Mouse (Mus musculus) erythroblast, adult 5-6 weeks (primary cell): ENCODE measurements around the gene Gnaq. TPM values are rescaled to one million over a fixed set of nuclear protein-coding genes. Genes with fewer than 3 reads are reported as not detected.

Source experiments
- ATAC-seq: replicated peaks from 2 replicates; pipeline ENCODE4 v1.8.0; 2016; ENCODE audit warnings: moderate number of reproducible peaks, mild to moderate bottlenecking, moderate TSS enrichment, inconsistent platforms; ENCODE audit not compliant: poor library complexity, low FRiP score, severe bottlenecking
- total RNA-seq, 2 experiments: library from RNA; stranded (forward) in 1 of 2; stranded (reverse) in 1 of 2; fragments of 150-400 nt in 1 of 2; fragments of 200-764, 138-1000 nt in 1 of 2; gene quantifications; 2 replicates each; pipeline versions ENCODE4 v1.2.3 to v1.2.4; 2015 to 2017; ENCODE audit warnings: low replicate concordance in 2 of 2

Gnaq gene
- total RNA-seq, 2 experiments from 2014 or later: 7.7 to 12.9 TPM

DNA sequence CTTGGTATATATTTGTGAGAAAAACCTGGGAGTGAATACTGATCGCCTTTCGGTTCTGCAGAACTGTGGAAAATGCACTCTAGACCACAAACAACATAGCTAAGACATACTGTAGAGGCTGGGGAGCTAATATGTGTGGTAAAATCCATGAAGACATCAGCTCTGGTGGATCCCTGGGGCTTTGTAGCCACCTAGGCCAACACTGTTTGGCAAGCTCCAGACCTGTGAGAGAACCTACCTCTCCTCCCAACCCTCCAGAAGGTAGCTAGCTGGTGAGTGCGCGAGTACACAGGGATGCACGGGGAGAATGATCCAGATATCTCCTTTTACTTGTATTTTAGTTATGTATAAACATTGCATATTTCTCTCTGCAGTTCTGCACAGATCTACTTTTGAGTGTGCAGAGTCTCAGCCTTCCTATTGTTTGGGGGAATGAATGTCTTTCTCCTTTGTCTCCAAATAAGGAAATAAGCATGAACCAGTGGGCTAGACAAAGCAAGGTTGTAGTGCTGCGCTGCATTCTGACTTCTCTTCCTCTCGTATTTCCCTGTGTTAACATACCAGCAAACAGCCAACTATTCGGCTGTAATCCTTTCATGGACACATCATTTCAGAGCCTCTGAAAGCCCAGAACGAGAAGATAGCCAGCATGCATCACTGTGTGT, 205.4 kb downstream of the Gnaq start:
- ATAC-seq: no peak

DNA sequence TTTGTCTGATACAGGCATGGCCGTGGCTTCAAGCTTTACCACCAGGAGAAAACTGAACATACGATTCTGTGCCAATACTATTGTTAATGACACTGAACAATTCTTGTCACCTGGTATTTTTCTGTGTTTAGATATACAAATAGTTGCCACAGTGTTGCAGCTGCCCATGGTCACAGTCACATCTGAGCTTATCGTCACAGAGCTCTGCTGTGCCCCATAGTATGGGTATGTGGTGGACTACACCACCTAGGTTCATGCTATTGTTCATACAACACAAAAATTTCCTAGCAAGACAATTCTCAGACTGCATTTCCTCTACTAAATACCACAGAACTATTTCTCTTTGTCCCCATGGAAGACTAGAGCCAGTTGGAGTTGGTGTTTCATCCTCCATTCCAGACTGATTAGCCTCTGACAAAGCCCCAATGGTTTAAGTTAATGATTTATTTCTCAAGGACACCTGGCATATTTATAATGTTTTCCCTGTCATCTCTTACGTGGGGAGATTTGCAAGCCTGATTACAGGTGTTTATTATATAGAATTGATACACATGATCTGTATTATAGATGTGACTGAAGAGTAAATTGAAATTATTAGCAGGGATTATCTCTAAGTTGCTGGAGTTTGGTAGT, 207.4 kb downstream of the Gnaq start:
- ATAC-seq: no peak

DNA sequence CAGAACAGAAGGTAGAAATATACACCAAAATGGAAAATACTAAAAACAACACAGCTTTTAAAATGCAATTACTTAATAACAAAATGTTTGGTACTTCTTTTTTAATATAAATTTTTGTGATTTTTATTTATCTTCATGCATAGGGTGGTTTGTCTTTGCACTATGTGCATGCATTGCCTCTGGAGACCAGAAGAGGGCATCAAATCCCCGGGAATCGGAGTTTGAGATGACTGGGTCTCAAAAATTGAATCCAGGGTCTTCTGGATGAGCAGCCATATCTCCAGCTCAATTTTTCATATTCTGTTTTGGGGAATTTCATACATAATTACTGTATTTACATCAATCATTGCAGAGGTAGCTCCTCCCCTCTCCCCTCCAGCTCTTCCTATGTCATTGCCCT, 210.1 kb downstream of the Gnaq start:
- no peak for ATAC-seq

DNA sequence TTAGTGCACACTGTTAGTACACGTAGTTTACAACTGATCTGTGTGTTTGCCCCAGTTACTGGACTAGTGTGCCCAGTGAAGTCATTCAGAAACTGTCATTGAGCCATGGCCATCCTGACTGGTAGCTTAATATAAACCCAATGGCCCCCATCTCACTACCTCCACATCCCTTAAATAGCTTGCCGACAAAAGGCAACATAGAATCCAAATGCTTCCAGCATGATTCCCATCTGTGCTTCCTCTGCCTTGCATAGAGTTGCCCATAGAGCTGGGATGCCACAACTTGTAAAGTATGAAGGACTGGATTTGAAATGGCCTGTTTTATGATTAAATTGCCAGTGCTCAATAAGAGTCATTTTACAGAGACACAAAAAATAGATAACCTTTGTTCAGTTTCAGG, 212.9 kb downstream of the Gnaq start:
- ATAC-seq: no peak

DNA sequence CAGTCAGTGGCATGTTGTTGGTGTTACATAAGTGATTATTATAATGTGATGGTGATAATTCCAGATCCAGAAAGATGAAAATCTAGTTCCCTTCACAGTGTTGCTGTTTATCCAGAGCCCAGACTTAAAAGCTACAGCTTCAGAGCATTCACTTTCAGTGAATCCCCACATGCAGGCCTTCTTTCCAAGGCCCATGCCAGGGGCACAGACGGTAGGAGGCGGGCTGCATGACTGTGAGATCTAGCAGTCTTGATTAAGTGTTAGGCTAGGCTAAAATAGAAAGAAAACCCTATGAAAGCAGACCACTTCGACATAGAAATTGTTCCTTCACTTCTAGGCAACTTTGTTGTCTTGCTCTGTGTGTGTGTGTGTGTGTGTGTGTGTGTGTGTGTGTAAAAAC, 214.4 kb downstream of the Gnaq start:
- no peak for ATAC-seq

DNA sequence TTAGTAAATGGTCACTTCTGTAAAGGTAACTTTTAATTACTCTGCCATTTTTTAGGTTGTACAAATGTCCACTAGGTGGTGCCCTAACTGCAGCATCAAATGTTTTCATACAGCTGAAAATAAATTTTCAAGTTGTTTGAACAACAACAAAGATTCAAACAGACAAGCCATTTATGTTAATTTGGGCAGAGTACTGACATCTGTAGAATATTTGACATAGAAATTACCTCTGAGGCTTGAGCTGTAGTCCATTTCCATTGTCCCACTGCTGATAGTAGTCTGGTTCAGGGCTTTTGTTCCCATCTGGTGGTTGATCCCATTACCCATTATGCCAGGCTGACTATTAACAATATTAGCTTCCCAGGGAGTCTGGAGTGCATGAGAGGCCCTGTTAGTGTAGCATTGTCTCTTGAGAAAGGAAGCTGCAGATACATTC, 221.1 kb downstream of the Gnaq start:
- ATAC-seq: no peak

DNA sequence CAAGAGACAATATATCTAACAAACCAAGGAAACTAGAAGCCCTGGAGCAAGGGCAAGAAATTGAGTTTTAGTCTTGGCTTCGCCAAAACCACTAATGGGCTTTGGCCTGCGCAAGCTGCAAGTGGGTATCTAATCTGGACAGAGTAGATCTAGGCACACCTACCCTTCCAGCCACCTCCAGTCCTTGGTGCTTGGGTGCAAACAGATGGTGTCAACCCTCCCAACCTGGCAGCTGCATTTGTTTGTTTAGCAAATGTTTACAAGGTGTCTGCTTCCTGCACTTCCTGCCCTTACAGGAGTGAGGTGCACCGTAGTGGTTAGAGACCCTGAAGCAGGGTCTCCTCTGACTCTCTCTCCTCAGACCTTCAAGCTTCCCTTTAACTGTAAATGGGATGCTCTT, 225.5 kb downstream of the Gnaq start:
- ATAC-seq: no peak

DNA sequence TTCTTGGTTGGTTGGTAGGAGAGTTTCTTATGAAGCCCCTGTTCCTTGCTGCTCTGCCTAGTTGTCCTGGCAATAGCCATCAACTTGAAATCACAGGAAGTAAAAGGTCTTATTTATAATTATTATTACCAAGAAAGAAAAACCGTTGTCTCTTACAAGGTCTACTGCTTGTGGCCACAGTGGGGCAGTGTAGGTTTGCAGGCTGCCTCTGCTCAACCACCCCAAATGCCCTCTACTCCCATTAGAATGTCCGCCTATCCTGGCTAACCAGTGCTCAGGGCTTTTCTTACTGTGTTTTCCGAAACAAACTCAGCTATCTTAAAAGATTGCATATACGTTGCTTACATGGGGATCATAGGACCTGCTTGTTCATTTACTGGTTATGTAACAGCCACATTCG, 226.3 kb downstream of the Gnaq start:
- no peak for ATAC-seq

DNA sequence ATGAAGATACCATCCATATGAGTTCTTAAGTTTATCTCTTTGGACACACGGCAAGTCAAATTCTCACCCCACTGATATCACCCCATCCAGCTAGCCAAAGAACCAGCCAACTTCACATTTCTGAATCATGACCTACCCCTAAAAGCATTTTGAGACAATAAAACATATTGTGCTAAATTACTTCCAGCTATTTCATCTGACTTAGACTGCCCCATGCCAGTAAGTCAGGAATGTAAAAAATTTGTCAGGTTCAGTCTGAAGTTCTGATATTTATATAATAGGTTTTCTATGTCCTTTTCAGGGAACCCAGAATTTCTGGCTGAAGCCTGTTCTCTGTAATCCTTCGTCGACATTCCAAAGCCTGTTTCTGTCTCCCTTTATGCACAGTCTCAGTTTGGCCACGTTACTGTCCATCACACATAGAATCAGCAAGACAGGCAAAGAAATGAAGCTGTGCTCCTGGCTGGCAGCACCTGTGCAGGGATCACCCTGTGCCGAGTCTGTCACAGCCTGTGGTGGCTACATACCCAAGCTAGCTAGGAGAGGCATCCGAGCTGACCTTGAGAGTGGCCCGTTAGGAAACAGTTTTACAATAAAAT, 233.9 kb downstream of the Gnaq start:
- ATAC-seq: no peak

DNA sequence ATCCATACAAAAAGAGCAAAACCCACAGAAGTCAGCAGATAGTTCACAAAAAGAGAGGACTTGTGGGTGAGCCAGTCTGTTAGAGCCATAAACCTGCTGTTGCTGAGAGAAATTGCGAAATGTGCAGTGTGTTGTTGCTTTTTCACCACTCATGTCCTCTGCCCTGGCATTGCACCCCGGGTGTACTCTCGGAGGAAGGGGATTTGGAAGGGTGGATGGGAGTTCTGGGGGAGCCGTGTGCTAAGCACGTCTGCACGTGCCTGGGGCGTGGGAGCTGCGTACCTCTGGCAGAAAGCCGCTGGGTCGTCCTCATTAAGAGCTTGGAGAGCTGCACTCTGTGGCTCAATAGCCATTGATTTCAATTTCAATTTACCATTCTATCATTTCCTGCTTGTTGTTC, 234.6 kb downstream of the Gnaq start:
- no peak for ATAC-seq

DNA sequence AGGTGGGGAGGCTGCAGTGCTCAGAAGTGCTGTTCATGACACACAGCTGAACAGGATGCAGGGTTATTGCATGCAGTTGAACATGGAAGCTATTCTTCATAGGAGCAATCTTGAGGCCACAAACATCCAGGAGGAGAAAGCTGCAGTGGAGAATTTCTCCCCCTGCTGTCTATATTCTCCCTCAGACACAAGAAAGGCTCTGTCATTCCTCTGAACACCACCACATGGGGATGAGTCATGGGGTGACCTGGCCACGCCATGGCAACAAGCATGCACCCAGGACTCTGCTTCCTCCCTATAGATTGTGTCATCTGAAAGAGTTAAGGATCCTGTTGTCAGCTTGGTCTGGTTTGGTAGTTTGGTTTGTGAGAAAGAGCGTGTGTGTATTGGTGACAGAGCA, 239.0 kb downstream of the Gnaq start:
- ATAC-seq: no peak

DNA sequence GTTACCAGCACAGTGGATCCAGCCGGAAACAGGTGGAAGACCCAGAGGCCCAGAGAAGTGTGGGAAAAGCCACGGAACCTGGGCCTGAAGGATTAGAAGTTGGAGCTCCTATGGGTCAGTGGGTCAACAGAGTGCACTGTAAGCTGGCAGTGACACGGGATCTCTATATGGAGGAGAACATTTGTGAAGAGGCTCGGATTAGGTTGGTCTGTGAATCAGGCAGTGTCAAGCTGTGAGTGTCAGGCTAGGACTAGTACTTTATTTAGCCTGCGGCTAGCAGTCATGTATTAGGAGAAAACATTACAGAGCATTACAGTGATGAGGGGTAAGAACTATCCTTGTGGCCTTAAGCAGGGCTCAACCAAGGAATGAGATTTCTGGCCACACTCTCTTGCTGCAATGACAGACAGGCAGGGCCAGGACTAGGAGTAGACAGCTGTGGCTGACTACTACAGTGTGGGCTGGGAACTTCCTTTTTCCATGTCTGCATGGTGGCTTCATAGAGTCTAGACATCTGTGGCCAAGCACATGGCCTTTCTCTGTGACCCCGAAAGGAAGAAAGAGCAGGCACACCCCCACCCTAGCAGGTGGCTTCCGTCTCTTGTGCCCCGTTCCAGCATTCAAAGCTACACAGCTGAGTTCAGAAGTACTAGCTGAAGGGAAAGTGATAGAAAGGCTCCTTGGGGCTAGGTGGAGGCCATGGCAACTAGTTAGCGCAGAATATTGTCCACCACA, 240.3 kb downstream of the Gnaq start:
- ATAC-seq: no peak

DNA sequence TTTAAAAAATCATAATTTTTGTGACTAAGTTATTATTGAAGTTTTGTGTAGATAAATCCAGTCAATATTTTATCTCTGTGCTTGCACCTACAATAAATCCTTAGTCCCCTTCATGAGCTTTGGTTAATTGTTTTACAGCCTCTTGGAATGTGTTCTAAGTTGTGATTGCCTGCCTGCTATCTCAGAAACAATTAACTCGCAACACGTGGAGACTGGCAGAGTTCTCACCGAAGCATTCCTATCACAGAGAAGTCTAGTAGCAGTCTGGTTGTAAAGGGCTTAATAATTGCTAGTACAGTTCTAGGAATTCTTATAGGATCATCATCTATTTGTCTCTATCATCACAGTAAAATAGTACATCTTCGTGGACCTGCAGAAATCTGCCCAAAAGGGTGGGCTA, 243.2 kb downstream of the Gnaq start:
- no peak for ATAC-seq

DNA sequence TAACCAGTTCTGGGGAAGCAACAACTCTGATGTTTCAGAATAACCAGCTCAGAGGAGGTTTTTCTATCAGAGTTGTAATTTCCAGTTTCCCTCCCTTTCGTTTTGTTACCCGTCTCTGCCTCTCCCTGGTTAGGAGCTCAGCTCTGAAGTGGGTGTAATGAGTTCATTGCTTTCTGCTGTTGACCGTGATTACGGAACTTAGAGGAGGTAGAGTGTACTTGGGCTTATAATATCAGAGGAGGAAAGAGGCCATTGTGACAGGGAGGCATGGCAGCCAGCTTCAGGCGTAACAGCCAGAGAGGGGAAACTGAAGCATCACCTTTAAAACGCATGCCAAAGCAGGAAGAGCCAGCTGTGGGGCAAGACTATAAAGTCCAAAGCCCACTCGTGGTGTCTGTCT, 245.9 kb downstream of the Gnaq start:
- no peak for ATAC-seq

DNA sequence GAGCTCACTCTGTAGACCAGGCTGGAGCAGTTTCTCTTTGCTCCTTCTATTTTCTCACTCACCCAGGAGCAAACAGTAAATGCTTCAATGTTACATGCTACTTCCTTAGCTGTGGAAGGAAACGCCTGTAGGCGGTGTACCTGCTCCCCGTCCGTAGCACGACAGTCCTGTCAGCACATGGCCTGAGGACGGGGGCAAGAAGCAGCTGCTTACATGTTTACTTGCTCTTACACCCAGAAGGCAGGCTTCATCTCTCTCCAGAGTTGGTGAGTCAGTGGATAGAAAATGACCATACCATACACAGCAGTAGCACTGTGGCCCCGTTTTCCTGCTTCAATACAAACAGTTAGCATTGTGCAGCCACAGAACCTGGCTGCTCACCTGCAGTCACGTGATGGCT, 247.1 kb downstream of the Gnaq start:
- ATAC-seq: no peak

DNA sequence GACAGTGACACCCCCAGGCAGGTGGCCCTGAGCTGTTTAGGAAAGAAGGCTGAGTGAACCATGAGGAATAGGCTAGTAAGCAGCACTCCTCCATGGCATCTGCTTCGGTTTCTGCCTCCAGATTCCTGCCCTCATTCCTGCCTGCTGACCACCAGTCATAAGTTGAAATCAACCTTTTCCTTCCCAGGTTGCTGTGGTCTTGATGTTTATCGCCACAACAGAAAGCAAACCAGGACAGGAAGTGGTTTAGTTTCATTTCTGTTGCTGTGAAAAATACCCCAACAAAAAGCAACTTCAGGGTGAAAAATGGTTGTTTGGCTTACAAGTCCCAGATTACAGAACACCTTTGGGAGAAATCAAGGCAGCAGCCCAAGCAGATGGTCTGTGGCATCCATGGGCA, 249.8 kb downstream of the Gnaq start:
- no peak for ATAC-seq

DNA sequence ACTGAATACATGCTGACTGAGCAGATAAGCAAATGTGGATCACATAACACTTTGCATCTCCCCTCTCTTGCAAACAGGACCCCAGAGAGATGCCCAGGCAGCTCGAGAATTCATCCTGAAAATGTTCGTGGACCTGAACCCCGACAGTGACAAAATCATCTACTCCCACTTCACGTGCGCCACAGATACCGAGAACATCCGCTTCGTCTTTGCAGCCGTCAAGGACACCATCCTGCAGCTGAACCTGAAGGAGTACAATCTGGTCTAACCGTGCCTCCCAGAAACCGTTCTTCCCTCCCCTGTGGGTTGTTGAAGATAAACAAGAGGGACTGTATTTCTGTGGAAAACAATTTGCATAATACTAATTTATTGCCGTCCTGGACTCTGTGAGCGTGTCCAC, 250.5 kb downstream of the Gnaq start:
- ATAC-seq: no peak

DNA sequence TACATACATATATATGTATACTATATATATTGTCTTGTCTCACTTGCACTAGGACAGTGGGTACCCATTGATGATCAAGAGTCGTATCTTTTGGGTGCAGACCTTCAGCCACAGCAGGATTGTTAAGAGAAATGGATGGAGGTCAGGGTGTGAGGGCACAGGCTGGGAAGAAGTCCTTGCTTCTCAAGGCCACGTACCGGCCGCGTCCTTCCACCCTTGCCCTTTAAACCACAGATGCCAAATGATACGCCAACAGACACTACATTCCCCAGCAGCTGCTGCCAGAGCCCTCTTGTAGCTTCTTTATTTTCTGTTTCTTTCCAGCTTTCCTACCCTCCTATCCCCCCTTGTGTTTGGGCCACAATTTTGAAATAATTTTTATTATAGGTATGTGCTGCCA, 251.5 kb downstream of the Gnaq start:
- ATAC-seq: no peak

DNA sequence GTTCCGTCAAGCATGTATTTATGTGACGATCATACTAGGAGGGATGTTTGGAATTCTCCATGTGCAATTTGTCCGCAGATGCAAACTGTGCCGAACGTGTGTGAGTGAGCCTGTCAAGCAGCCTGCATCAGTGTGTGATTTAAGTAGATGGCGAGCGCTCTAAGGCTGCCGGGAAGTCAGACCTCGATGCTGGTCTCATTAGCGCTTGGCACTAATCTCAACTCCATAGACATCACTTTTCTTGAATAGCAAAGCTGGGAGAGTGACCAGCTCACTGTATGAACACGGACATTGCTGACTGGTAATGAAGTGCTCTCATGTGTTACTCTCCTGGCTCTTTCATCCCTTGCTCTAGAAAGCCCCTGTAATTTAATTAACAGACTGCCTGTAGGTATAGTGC, 252.3 kb downstream of the Gnaq start:
- no peak for ATAC-seq

DNA sequence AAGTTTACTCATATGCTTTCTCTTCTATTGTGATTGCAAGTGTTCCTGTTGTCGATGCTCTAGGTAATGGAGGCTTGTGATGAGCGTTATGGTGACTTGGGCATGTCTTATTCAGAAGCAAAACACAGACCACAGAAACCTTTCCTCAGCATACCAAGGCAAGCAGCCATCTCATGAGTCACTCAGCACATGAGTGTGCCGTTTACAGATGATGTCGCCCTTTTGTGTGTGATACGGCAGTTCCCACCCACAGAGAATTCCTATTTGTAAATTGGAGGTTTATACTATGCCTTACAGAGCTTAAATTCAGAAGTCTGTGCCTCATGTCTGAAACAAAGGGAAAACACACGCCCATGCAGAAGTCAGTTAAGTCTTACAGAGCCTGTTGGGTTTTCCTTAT, 253.9 kb downstream of the Gnaq start:
- ATAC-seq: no peak

DNA sequence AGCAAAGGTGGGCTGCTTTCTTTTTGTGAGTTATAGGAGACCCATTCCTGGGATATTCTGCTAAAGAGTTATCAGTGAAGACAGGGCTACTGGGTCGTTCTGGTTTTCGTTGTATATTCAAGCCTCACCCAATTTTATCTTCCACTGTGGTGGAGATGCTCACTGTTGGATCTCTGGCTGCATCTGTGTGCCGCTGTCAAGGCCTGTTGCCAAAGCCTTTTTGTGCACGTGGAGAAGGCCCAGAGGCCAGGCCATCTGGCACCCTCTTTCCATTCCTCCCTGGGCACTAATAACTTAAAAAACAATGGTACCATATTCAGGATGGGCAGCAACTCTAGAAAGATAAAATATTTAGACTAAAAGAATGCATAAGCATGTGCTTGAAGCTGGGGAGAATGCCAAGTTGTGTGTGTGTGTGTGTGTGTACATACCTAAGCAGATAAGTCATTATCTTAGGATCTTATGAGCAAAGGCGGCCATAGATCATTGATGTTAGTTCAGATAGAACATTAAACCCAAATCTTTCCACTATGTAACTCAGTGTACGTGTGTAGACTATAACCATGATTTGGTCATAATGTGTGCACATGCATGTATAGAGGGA, 257.7 kb downstream of the Gnaq start:
- ATAC-seq: no peak
